Mouse (Mus musculus): ENCODE data around the gene Tcte1. TPM values are rescaled to one million over a fixed set of nuclear protein-coding genes. Genes with fewer than 3 reads are reported as not detected.

Tcte1 gene
- total RNA-seq (2021) = 1 to 10 TPM; 1.1 to 1.3 TPM

DNA sequence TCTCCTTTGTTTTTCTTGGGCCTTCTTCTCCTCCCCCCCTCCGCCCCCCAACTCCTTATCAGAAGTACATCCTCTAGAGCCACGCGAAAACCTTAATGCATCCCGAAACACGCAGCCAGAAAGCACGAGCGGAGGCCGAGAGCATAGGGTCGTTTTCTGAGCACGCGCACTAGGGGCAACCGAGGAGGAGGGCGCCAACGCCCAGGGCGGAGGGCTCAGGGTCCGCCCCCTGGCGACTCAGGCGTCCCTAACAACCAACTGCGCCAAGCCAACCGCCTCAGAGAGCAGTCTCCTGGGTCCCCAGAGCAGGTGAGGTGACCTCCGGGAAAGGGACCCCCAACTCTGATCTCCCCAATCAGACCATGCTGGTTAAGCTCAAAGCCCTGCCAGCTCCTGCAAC, at the start of gene Tcte1:
Tcte1 (plus strand) TSS at position 172 of the 400 bp plus-strand sequence.
- DNase-seq (ENCODE audit: low spot score in 2 of 2) = no peak
- intact Hi-C loops (cut with DNase I) = no loop called here

DNA sequence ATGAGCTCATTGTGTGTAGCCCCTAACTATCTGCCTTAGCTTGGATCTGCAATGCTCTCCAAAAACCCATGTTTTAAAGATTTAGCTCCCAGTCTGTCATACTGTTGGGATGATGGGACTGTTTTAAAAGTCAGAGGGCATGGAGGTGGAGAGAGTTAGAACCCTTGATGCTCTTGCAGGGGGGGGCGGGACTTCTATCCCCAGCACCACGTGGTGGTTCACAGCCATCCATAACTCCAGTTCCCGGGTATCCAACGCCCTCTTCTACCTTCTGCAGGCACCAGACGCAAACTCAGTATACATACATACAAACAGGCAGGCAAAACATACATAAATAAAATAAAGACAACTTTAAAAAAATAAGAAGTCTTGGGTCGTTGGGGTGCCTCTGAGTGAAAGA, 49.6 kb upstream of the Tcte1 start:
- intact Hi-C loops (cut with DNase I) = no loop called here
- no peak for DNase-seq (ENCODE audit: low spot score in 2 of 2)

- intact Hi-C loops (cut with DNase I) = no loop called here
- DNase-seq (ENCODE audit: low spot score in 2 of 2) = no peak
Measured at GRCm38 (mm10) chr17:45474146-45474545, 49.1 kb upstream of the Tcte1 start.

DNA sequence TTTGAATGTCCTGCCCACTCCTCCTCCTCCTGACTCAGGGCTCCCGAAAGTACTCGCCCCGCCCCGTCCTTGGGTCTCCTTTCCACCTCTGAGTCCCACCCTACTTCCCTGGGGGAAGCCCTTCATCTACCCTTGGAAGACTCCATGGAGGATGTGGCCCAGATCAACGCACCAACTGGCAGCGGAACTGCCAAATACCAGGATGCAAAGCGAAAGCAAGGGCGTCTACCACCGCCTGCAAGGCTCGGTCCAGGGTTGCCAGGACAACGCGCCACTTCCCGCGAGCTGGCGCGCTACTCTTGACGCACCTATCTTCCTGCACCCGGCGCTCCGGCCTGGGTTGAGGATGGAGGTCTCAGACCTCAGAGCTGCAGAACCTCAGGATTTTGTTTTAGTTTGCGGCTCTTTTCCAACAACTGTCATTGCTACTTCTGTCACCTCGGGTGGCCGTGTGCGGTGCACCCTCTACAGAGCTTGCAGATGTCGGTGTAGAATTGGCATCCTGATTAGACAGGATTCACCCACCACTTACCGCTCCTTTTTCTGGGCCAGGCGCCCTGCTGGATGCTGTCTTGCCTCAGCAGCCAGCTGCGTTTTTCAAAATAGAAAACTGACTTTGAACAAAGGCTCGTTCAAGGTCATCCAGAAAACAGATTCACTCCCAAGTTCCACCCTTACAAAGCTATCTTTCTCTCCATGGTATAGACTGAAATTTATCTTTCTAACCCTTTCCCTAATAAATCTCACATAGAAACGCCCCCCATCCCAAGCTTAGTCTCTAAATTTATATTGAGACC, 48.4 kb upstream of the Tcte1 start, which contains the start of gene Spats1:
Spats1 (minus strand) TSS at position 747 of the 797 bp plus-strand sequence.
- intact Hi-C loops (cut with DNase I) = loop anchor here (5.0 kb wide), 1 partner anchor 167 kb away; no protein-coding TSS in a partner anchor
- peak; percentile 87 to 95 for DNase-seq (ENCODE audit: low spot score in 2 of 2)

- intact Hi-C loops (cut with DNase I) = loop anchor here (1.0 to 5.0 kb wide), 2 partner anchors 74 to 164 kb away; no protein-coding TSS in a partner anchor
- DNase-seq (ENCODE audit: low spot score in 2 of 2) = peak; percentile 79 to 86
Measured at GRCm38 (mm10) chr17:45478234-45478825, 44.9 kb upstream of the Tcte1 start.

- DNase-seq (ENCODE audit: low spot score in 2 of 2) = no peak
Measured at GRCm38 (mm10) chr17:45480429-45480828, 42.8 kb upstream of the Tcte1 start.

GRCm38 (mm10) chr17:45485581-45485980, 37.7 kb upstream of the Tcte1 start:
- intact Hi-C loops (cut with DNase I) = no loop called here
- peak in 1 of 2 experiments; percentile 47 for DNase-seq (ENCODE audit: low spot score in 2 of 2)

More at GRCm38 (mm10) chr17:45480429-45480828, 42.8 kb upstream of the Tcte1 start:
- intact Hi-C loops (cut with DNase I) = no loop called here

- intact Hi-C loops (cut with DNase I) = loop anchor here (2.0 kb wide), 1 partner anchor 68 kb away; the partner anchor contains the start of gene Nfkbie
Measured at GRCm38 (mm10) chr17:45487216-45487615, 36.0 kb upstream of the Tcte1 start.

GRCm38 (mm10) chr17:45488321-45489254, 34.6 kb upstream of the Tcte1 start:
- intact Hi-C loops (cut with DNase I) = no loop called here
- DNase-seq (ENCODE audit: low spot score in 2 of 2) = no peak

More at GRCm38 (mm10) chr17:45487216-45487615, 36.0 kb upstream of the Tcte1 start:
- no peak for DNase-seq (ENCODE audit: low spot score in 2 of 2)

DNA sequence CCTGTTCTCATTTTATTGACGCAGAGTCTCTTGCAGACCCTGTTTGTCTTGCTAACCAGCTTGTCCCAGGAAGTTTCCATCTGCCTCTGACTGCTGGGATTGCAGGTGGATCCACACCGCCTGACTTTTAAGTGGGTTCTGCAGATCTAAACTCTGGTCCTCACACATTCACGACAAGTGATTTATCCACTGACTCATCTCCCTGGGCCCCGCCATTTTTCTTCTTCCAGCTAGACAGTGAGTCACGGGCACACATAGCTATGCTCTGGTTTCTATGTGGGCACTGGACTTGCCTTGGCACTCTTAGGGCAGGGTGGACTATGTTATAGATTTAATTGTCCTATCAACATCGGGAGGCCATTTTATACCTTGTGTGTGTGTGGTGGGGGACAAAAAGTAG, 33.5 kb upstream of the Tcte1 start:
- intact Hi-C loops (cut with DNase I) = no loop called here
- DNase-seq (ENCODE audit: low spot score in 2 of 2) = peak in 1 of 2 experiments; percentile 65

DNA sequence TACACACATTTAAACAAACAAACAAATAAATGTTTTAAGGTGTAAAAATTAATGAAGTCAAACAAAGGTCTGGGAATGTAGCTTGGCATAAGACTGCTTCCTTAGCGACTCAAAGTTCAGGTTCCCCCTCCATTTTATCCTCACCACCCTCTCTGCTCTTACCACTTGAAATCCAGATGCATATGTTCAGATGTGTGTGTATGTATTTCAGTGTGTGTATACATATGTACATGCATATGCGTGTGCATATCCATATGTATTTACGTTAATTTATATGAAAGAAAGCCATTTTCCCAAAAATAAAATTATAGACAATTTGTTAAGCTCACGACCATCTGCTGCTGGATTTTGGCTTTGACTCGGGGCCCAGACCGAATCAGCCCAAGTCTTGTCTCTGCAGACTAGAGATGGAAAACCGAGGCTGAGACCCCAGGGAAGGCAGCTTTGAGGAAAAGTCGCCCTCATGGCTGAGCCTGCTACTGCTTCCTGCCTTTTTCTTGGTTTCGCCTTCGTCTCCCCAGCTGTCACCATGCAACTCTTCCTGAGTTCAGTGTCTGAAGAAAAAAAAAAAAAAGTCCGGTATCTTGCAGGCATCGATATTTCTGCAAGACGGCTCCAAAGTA, 32.6 kb upstream of the Tcte1 start:
- intact Hi-C loops (cut with DNase I) = no loop called here

GRCm38 (mm10) chr17:45495398-45495797, 27.8 kb upstream of the Tcte1 start:
- DNase-seq (ENCODE audit: low spot score in 2 of 2) = no peak
- intact Hi-C loops (cut with DNase I) = no loop called here

More for the DNA sequence above, 32.6 kb upstream of the Tcte1 start:
- DNase-seq (ENCODE audit: low spot score in 2 of 2) = no peak

DNA sequence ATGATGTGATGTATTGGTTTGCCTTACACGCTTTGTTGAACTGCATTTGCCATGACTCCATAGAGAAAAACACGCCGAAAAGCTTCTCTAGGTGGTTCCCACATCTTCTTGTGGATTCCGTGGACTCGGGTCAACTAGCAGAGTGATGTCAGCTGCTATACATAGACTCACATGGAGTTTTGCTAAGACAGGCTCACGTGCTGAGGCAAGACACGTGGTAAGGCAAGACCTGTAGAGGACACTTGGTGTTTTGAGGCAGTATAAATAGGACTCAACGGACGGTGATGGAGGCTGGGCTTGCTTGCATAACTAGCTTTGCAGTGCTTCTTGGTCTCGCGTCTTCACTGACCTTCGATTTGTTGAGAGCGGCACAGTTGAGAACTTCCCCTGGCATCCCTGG, 24.8 kb upstream of the Tcte1 start:
- intact Hi-C loops (cut with DNase I) = no loop called here
- DNase-seq (ENCODE audit: low spot score in 2 of 2) = no peak

DNA sequence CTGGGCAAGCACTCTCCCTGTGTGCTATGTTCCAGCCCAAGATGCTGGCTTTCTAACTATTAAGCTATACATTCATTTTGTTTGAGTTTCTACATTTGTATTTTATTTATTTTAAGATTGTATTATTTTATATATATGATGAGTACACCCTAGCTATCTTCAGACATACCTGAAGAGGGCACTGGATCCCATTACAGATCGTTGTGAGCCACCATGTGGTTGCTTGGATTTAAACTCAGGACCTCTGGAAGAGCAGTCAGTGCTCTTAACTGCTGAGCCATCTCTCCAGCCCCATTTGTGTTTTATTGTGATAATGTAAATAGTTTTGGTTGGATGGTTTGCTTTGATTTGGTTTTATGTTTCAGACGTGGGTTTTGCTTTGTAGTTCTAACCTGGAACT, 23.7 kb upstream of the Tcte1 start:
- intact Hi-C loops (cut with DNase I) = no loop called here

DNA sequence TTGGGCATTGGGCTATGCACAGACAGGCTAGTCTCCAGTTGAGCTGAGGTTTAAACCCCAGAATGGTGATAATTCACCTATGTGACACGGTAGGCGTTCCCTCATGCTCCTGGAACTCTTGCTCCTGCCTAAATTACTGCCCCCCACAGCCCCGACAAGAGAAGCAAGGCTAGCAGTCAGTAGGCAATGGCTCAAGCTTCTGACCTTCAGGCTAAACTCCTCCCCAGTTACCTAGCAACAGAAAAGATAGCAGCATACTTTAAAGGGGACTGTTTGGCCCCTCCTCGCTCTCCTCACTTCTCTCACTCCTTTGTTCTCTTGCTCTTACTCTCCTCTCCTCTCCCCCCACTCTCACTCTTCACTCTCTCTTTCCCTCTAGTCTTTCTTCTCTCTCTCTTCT, 22.3 kb upstream of the Tcte1 start:
- no peak for DNase-seq (ENCODE audit: low spot score in 2 of 2)
- intact Hi-C loops (cut with DNase I) = no loop called here

More for the DNA sequence above, 23.7 kb upstream of the Tcte1 start:
- no peak for DNase-seq (ENCODE audit: low spot score in 2 of 2)

- intact Hi-C loops (cut with DNase I) = no loop called here
- DNase-seq (ENCODE audit: low spot score in 2 of 2) = no peak
Measured at GRCm38 (mm10) chr17:45502324-45502723, 20.9 kb upstream of the Tcte1 start.

DNA sequence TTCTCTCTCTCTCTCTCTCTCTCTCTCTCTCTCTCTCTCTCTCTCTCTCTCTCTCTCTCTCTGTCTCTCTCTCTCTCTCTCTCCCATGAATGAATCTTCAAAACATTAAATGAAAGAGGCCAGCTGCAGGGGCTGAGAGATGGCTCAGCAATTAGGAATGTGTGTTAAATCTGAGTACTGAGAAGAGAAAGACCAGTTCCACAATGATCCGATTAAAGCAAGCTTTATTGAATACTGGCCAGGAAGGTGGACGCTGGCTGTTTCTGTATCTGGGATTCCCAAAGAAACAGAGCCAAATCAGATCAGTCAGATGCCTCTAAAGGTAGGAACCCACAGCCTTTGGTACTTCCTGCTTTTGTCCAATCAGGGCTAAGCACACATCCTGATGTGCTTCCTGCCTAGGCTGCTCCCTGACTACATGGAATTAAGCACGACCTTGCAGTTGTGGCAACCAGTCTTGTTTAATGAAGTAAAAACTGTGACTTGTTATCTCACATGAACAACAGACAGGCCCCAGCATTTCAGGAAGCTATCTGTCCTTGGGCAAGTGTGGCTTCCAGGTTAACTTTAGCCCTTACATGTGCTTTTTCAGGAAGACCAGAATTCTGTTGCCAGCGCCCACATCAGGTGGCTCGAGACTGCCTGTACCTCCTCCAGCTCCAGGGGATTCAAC, 19.8 kb upstream of the Tcte1 start:
- no peak for DNase-seq (ENCODE audit: low spot score in 2 of 2)
- intact Hi-C loops (cut with DNase I) = no loop called here

DNA sequence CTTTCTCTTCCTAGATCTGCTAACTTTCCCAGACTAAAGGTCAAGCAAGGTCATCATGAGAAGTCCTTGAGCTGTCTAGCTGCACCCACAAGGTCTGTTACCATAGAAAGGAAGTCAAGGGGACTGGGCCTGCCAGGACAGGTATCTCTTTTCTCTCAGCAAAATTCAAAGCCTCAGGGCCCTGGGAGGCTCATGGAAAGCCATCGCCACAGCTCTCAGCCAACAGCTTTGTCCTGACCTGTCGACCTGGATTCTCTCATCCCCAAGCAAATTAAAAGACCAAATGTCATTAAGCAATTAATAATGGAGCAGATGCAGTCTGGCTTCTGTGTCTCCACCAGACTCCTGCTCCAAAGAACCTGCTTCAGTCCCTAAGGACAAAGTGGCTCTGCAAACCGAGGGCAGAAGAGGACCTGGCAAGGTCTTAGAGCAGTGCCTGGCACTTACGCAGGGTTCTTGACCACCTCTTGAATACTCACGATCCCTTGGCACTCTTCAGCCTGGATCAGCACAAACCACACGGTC, 17.2 kb upstream of the Tcte1 start:
- DNase-seq (ENCODE audit: low spot score in 2 of 2) = no peak
- intact Hi-C loops (cut with DNase I) = no loop called here

Measured in left cerebral cortex, postnatal 25 days (tissue).